Mouse (Mus musculus): ENCODE results near the gene Irf2bpl. TPM values are rescaled to one million over a fixed set of nuclear protein-coding genes. Genes with fewer than 3 reads are reported as not detected.

Gene Irf2bpl
- polyA plus RNA-seq, 1 experiment from 2014 or later: 75.9 TPM

- H3K9ac ChIP-seq: peak overlapping the region; percentile 64
These were observed 11.3 kb upstream of the Irf2bpl start for GRCm38 (mm10) chr12:86895703-86896409.

GRCm38 (mm10) chr12:86894841-86895428, 10.3 kb upstream of the Irf2bpl start:
- under 1% methylated on average over 12 of the region's 12 CpGs for whole genome bisulfite sequencing
- H3K9ac ChIP-seq: peak overlapping the region; percentile 64
- peak overlapping the region; percentile 99 for H3K27ac ChIP-seq
- H3K4me3 ChIP-seq: peak overlapping the region; percentile 25
- peak overlapping the region; percentile 64 for H3K4me2 ChIP-seq (replicated peaks)
- peak; percentile 29 for ATAC-seq (ENCODE audit: low FRiP score)
- H3K4me1 ChIP-seq: peaks cover 92% of the 10 kb centered on the region
- H3K9me3 ChIP-seq (replicated peaks): no peaks in the 10 kb centered on the region
- no peaks in the 10 kb centered on the region for H3K36me3 ChIP-seq
- H3K27me3 ChIP-seq: no peaks in the 10 kb centered on the region

More at GRCm38 (mm10) chr12:86895703-86896409, 11.3 kb upstream of the Irf2bpl start:
- H3K4me3 ChIP-seq: peak overlapping the region; percentile 25
- no peaks in the 10 kb centered on the region for H3K27me3 ChIP-seq
- H3K9me3 ChIP-seq (replicated peaks): no peaks in the 10 kb centered on the region
- H3K36me3 ChIP-seq: no peaks in the 10 kb centered on the region
- peaks cover 86% of the 10 kb centered on the region for H3K4me1 ChIP-seq
- WGBS: 52% methylated on average over 4 of the region's 4 CpGs
- peak overlapping the region; percentile 99 for H3K27ac ChIP-seq
- peak overlapping the region; percentile 64 for H3K4me2 ChIP-seq (replicated peaks)
- ATAC-seq (ENCODE audit: low FRiP score): no peak

GRCm38 (mm10) chr12:86894184-86894839, 9.7 kb upstream of the Irf2bpl start:
- Histone ChIP-seq H3K4me1 (peaks cover 92% of the 10 kb centered on the region), H3K9ac (peak overlapping the region; percentile 64), H3K36me3 (no peaks in the 10 kb centered on the region), H3K4me2 (replicated peaks) (peak overlapping the region; percentile 64), H3K4me3 (peak overlapping the region; percentile 25), H3K27me3 (no peaks in the 10 kb centered on the region), H3K27ac (peak overlapping the region; percentile 99), H3K9me3 (replicated peaks) (no peaks in the 10 kb centered on the region)
- WGBS: under 1% methylated on average over 21 of the region's 26 CpGs
- ATAC-seq (ENCODE audit: low FRiP score): peak; percentile 85

- Histone ChIP-seq H3K4me2 (replicated peaks) (peak overlapping the region; percentile 64), H3K27ac (peak overlapping the region; percentile 99), H3K36me3 (no peaks in the 10 kb centered on the region), H3K4me1 (peaks cover 92% of the 10 kb centered on the region), H3K4me3 (peak overlapping the region; percentile 25), H3K27me3 (no peaks in the 10 kb centered on the region), H3K9me3 (replicated peaks) (no peaks in the 10 kb centered on the region), H3K9ac (peak overlapping the region; percentile 64)
- peak; percentile 15; the same call in 1 of the 2 replicates for ATAC-seq (ENCODE audit: low FRiP score)
- WGBS: under 1% methylated on average over 20 of the region's 20 CpGs
These were observed 9.0 kb upstream of the Irf2bpl start for GRCm38 (mm10) chr12:86893326-86894183.

- WGBS: 1% methylated on average over 18 of the region's 18 CpGs
- ATAC-seq (ENCODE audit: low FRiP score): 0 out of 2 replicates have a peak, but pooled peaks have one; percentile 5
- peak overlapping the region; percentile 26; the same call in 1 of the 2 replicates for H3K4me3 ChIP-seq
These were observed 8.2 kb upstream of the Irf2bpl start for GRCm38 (mm10) chr12:86892711-86893311.

GRCm38 (mm10) chr12:86891786-86892702, 7.4 kb upstream of the Irf2bpl start:
- 0 out of 2 replicates have a peak, but pooled peaks have one; percentile 4 for ATAC-seq (ENCODE audit: low FRiP score)
- H3K36me3 ChIP-seq: no peaks in the 10 kb centered on the region
- H3K27me3 ChIP-seq: no peaks in the 10 kb centered on the region
- H3K4me2 ChIP-seq (replicated peaks): peak overlapping the region; percentile 64
- H3K9me3 ChIP-seq (replicated peaks): no peaks in the 10 kb centered on the region
- under 1% methylated on average over 35 of the region's 37 CpGs for WGBS
- peak overlapping the region; percentile 64 for H3K9ac ChIP-seq
- H3K27ac ChIP-seq: peak overlapping the region; percentile 99
- peak overlapping the region; percentile 26 for H3K4me3 ChIP-seq
- peaks cover 91% of the 10 kb centered on the region for H3K4me1 ChIP-seq

More at GRCm38 (mm10) chr12:86892711-86893311, 8.2 kb upstream of the Irf2bpl start:
- Histone ChIP-seq H3K4me2 (replicated peaks) (peak overlapping the region; percentile 64), H3K27me3 (no peaks in the 10 kb centered on the region), H3K9ac (peak overlapping the region; percentile 64), H3K4me1 (peaks cover 92% of the 10 kb centered on the region), H3K36me3 (no peaks in the 10 kb centered on the region), H3K27ac (peak overlapping the region; percentile 99), H3K9me3 (replicated peaks) (no peaks in the 10 kb centered on the region)

GRCm38 (mm10) chr12:86891454-86891785, 6.8 kb upstream of the Irf2bpl start:
- Histone ChIP-seq H3K4me2 (replicated peaks) (peak overlapping the region; percentile 64), H3K27ac (peak overlapping the region; percentile 99), H3K36me3 (no peaks in the 10 kb centered on the region), H3K9ac (peak overlapping the region; percentile 64), H3K27me3 (no peaks in the 10 kb centered on the region), H3K4me1 (peaks cover 90% of the 10 kb centered on the region), H3K4me3 (peak overlapping the region; percentile 26), H3K9me3 (replicated peaks) (no peaks in the 10 kb centered on the region)
- WGBS: 5% methylated on average over 11 of the region's 11 CpGs
- ATAC-seq (ENCODE audit: low FRiP score): no peak

- Histone ChIP-seq H3K4me1 (peaks cover 86% of the 10 kb centered on the region), H3K36me3 (no peaks in the 10 kb centered on the region), H3K27me3 (no peaks in the 10 kb centered on the region), H3K27ac (peak overlapping the region; percentile 99), H3K4me2 (replicated peaks) (peak overlapping the region; percentile 64), H3K9ac (peak overlapping the region; percentile 59), H3K4me3 (no peak overlapping the region), H3K9me3 (replicated peaks) (no peaks in the 10 kb centered on the region)
- ATAC-seq (ENCODE audit: low FRiP score): no peak
- WGBS: 29% methylated on average over 8 of the region's 8 CpGs
These were observed 6.3 kb upstream of the Irf2bpl start for GRCm38 (mm10) chr12:86890796-86891301.

- no peak for ATAC-seq (ENCODE audit: low FRiP score)
- H3K9me3 ChIP-seq (replicated peaks): no peaks in the 10 kb centered on the region
- H3K36me3 ChIP-seq: no peaks in the 10 kb centered on the region
- no peak overlapping the region for H3K9ac ChIP-seq
- H3K27ac ChIP-seq: peak overlapping the region; percentile 99
- no peaks in the 10 kb centered on the region for H3K27me3 ChIP-seq
- no peak overlapping the region; the same call in 1 of the 2 replicates for H3K4me2 ChIP-seq (replicated peaks)
- peaks cover 86% of the 10 kb centered on the region for H3K4me1 ChIP-seq
- H3K4me3 ChIP-seq: no peak overlapping the region
- WGBS: 49% methylated on average over 12 of the region's 12 CpGs
These were observed 5.6 kb upstream of the Irf2bpl start for GRCm38 (mm10) chr12:86890091-86890720.

GRCm38 (mm10) chr12:86889103-86889644, 4.6 kb upstream of the Irf2bpl start:
- H3K36me3 ChIP-seq: no peaks in the 10 kb centered on the region
- peak overlapping the region; percentile 99 for H3K27ac ChIP-seq
- H3K27me3 ChIP-seq: no peaks in the 10 kb centered on the region
- 0 out of 2 replicates have a peak overlapping the region, but pooled peaks have one; percentile 9 for H3K9ac ChIP-seq
- no peak overlapping the region for H3K4me3 ChIP-seq
- 20% methylated on average over 7 of the region's 7 CpGs for WGBS
- peaks cover 84% of the 10 kb centered on the region for H3K4me1 ChIP-seq
- no peak for ATAC-seq (ENCODE audit: low FRiP score)
- no peaks in the 10 kb centered on the region for H3K9me3 ChIP-seq (replicated peaks)
- peak overlapping the region; percentile 24; the same call in 1 of the 2 replicates for H3K4me2 ChIP-seq (replicated peaks)

Measured in hindbrain, embryonic 12.5 days (tissue).